Mouse (Mus musculus) cerebral cortex, adult 2 months (tissue): ENCODE results near the gene Zswim2.

ENCODE experiments used
- WGBS: fragments of 180-500 bp; shearing (Covaris S2); methylation state at CpG from one replicate; pipeline ENCODE4 v1.1.7; 2018; 5-methylcytosine and 5-hydroxymethylcytosine counted together

Zswim2 gene

DNA sequence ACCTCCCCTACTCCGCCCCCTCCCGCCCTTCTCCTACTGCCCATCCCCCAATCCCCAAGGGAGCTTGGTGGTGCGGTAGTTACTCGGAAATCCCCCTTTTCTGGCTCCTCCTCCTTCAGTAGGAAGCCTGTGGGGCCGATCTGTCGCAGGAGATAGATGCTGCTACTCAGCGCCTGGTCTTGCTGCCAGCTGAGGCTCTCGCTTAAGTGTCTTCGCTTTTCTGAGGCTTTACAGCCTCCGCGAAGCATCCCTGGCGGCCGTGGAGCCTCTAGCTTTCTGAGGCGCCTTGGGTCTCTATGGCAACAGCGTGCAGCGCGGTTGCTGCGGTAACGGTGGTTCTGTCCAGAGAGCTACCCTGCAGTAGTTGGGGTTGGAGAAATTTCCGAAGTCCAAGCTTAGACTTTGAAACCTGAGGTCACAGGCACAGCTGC, at the start of gene Zswim2:
Gene Zswim2, minus strand, starts transcription at position 298 of the 431 bp plus-strand sequence.
- WGBS, result under 1% methylated on average over 20 of the region's 20 CpGs

DNA sequence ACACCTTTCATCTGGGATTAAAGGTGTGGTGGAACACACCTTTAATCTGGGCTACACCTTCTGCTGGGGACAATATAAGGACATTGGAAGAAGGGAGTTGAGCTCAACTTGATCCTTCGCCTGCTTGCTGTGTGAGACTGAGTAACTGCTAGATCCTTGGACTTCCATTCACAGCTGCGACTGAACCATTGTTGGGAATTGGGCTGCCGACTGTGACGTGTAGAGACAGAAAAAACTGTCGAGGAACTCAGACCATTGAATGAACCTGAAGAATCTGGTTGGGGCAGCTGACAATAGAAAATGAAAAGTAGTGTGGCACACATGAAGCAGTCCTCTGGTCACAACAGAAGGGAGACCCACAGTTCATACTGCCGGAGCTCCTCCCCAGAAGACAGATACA, 49.2 kb upstream of the Zswim2 start, which contains the start of gene Gm13691:
Gene Gm13691, plus strand, starts transcription at position 301 of the 400 bp plus-strand sequence.
- WGBS, result no CpG with 5 or more reads among the region's 6 CpGs

DNA sequence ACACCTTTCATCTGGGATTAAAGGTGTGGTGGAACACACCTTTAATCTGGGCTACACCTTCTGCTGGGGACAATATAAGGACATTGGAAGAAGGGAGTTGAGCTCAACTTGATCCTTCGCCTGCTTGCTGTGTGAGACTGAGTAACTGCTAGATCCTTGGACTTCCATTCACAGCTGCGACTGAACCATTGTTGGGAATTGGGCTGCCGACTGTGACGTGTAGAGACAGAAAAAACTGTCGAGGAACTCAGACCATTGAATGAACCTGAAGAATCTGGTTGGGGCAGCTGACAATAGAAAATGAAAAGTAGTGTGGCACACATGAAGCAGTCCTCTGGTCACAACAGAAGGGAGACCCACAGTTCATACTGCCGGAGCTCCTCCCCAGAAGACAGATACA, 43.4 kb upstream of the Zswim2 start, which contains the start of gene Gm13697:
Gene Gm13697, plus strand, starts transcription at position 301 of the 400 bp plus-strand sequence.
- no CpG with 5 or more reads among the region's 6 CpGs for WGBS

DNA sequence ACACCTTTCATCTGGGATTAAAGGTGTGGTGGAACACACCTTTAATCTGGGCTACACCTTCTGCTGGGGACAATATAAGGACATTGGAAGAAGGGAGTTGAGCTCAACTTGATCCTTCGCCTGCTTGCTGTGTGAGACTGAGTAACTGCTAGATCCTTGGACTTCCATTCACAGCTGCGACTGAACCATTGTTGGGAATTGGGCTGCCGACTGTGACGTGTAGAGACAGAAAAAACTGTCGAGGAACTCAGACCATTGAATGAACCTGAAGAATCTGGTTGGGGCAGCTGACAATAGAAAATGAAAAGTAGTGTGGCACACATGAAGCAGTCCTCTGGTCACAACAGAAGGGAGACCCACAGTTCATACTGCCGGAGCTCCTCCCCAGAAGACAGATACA, 37.6 kb upstream of the Zswim2 start, which contains the start of gene Gm13694:
Gene Gm13694, plus strand, starts transcription at position 301 of the 400 bp plus-strand sequence.
- WGBS, result no CpG with 5 or more reads among the region's 6 CpGs

DNA sequence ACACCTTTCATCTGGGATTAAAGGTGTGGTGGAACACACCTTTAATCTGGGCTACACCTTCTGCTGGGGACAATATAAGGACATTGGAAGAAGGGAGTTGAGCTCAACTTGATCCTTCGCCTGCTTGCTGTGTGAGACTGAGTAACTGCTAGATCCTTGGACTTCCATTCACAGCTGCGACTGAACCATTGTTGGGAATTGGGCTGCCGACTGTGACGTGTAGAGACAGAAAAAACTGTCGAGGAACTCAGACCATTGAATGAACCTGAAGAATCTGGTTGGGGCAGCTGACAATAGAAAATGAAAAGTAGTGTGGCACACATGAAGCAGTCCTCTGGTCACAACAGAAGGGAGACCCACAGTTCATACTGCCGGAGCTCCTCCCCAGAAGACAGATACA, 31.8 kb upstream of the Zswim2 start, which contains the start of gene Gm13696:
Gene Gm13696, plus strand, starts transcription at position 301 of the 400 bp plus-strand sequence.
- WGBS, result no CpG with 5 or more reads among the region's 6 CpGs

DNA sequence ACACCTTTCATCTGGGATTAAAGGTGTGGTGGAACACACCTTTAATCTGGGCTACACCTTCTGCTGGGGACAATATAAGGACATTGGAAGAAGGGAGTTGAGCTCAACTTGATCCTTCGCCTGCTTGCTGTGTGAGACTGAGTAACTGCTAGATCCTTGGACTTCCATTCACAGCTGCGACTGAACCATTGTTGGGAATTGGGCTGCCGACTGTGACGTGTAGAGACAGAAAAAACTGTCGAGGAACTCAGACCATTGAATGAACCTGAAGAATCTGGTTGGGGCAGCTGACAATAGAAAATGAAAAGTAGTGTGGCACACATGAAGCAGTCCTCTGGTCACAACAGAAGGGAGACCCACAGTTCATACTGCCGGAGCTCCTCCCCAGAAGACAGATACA, 26.0 kb upstream of the Zswim2 start, which contains the start of gene Gm13695:
Gene Gm13695, plus strand, starts transcription at position 301 of the 400 bp plus-strand sequence.
- no CpG with 5 or more reads among the region's 6 CpGs for WGBS

DNA sequence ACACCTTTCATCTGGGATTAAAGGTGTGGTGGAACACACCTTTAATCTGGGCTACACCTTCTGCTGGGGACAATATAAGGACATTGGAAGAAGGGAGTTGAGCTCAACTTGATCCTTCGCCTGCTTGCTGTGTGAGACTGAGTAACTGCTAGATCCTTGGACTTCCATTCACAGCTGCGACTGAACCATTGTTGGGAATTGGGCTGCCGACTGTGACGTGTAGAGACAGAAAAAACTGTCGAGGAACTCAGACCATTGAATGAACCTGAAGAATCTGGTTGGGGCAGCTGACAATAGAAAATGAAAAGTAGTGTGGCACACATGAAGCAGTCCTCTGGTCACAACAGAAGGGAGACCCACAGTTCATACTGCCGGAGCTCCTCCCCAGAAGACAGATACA, 20.2 kb upstream of the Zswim2 start, which contains the start of gene Gm13693:
Gene Gm13693, plus strand, starts transcription at position 301 of the 400 bp plus-strand sequence.
- WGBS, result no CpG with 5 or more reads among the region's 6 CpGs

DNA sequence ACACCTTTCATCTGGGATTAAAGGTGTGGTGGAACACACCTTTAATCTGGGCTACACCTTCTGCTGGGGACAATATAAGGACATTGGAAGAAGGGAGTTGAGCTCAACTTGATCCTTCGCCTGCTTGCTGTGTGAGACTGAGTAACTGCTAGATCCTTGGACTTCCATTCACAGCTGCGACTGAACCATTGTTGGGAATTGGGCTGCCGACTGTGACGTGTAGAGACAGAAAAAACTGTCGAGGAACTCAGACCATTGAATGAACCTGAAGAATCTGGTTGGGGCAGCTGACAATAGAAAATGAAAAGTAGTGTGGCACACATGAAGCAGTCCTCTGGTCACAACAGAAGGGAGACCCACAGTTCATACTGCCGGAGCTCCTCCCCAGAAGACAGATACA, 14.4 kb upstream of the Zswim2 start, which contains the start of gene Gm13698:
Gene Gm13698, plus strand, starts transcription at position 301 of the 400 bp plus-strand sequence.
- no CpG with 5 or more reads among the region's 6 CpGs for WGBS

DNA sequence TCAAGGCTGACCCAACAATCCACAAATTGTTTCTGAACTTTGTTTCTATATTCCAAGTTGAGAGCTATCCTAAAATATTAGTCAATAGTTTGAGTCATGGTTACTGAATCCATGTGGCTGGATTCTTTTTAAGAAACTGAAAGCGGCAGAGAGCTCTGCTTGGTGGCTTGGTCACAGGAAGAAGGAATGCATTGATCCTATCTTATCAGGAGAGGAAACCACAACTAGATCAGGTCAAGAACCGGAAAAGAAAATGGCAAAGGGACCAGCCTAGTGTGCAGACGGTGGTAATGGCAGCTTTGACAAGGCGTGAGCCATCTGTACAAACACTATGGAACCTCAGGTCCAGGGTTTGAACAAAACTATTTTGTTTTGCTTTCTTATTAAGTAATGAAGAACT, 764 bp upstream of the Zswim2 start:
- WGBS, result 78% methylated on average over 4 of the region's 4 CpGs

DNA sequence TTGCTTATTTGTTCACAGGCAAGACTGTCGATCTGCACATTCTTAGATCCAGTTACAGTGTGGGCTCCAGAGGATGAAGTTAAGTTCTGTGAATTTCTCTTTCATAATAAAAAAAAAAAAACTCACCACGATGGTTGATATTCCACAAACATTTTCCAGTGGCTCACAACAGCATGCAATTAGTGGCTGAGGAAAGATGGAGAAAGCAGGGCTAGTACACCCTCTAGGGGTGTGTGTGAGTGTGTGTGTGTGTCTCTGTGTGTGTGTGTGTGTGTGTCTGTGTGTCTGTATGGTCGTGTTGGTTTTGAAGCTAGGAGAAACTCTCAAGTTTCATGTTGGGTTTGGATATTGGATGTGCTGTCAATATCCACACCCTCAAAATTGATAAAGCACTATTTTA, 350 bp upstream of the Zswim2 start:
- 10% methylated on average over 3 of the region's 3 CpGs for WGBS

DNA sequence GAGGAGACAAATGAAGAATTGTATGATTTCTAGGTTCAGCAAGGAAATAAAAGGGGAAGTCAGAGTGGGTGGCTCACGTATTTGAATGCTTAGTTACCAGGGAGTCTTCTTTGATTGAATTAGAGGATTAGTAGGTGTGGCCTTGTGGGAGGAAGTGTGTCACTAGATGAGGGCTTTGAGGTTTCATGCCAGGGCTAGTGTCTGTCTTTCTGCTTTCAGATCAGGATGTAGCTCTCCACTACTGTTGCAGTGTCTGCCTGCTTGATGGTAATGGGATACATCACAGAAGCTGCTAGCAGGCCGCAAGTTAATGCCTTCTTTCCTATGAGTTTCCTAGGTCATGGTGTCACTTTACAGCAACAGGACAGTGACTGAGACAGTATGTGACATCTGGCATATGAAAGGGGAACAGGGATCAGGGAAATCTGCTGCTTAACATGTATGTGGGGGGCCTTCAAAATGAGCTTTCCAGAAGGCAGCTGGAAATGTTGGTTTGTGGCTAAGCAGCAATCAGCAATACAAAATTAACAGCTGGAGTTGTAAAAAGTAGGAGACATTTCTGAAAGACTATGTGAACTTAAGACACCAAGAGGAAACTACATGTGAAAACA, 11.4 kb downstream of the Zswim2 start:
- WGBS, result 55% methylated on average over 2 of the region's 2 CpGs

DNA sequence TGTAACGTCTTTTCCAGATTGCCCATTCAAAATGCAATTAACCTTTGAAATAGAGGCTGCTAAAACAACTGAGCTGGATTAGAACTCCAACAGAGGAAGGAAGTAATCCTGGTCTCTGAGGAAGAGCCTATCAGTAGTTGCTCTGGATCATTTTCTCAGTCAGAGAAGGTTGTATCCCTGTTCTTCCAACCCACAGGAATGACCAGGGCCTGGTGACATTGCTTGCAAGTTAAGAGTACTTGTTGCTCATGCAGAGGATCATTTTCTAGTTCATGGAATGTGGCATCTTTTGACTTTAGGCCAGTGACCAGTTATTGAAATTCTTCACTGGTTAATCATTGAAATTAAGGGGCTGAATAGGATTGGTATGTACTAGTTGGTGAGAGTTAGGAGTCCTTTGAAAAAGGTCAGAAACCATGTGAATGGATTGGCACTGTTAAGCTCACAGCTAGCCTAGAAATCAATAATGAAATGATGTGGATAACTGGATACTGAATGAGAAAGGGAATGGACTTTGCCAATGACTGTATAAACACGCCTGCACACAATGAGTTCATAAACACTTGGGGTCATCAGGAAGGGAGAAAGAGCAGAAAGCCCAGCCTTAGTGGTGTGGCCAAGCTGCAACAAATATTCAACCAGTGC, 39.0 kb downstream of the Zswim2 start:
- WGBS, result 72% methylated on average over 2 of the region's 2 CpGs

DNA sequence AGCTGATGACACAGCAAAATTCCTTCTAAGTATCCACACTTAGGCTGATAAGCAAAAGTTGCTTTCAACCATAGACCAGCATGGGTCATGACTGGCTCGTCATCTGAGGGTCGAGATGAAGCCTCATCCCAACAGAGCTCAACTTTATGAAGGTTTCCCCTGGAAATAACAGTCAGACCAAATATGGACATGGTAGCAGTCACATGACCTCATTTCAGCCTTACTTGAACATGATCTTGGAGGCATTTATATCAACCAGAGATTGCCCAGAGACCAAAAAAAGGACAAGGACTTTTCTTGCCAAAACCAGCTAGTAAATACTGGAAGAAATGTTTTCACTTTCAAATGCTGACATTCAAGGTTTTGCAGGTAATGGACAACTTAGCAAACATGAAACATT, 47.3 kb downstream of the Zswim2 start:
- WGBS, result 91% methylated on average over 2 of the region's 2 CpGs

DNA sequence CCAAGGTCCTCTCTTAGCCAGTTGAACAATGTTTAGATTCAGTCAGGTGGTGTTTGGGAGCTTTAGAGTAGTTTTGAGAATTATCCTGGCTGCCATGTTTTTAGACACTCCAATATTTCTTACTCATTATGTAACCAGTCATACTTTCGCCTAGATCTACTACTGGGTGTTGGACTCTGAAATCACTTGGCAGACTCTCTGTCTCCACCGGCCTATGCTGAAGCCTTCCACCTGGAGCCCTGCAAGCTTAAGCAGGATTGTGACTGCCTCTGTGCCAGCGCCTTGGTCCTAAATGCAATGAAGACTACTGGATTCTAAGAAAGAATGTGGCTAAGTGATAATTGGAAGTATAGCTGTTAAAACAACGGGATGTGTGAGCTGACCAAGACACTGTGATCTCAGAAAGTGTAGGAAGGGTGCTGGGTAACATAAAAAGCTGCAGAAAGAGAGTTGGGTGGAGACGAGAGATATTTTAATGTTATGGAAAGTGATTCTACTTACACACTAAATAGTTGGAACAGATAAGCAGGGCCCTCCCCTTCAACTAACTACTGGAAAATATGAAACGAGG, 57.1 kb downstream of the Zswim2 start:
- WGBS, result 52% methylated on average over 6 of the region's 6 CpGs
